Mouse (Mus musculus) adrenal gland, adult 2 months (tissue): ENCODE measurements around the gene Cinp. TPM values are rescaled to one million over a fixed set of nuclear protein-coding genes. Genes with fewer than 3 reads are reported as not detected.

Experiments used
- DNase-seq: peaks from one replicate; pipeline ENCODE4 v3.0.0; 2021
- polyA plus RNA-seq: library from polyadenylated mRNA; depleted of rRNA; stranded (reverse); fragments of >200 nt; gene quantifications from 2 replicates; pipeline ENCODE4 v1.2.3, GENCODE M21; 2012; rRNA removed
- total RNA-seq, 2 experiments: library from RNA; stranded (reverse); gene quantifications; 2 replicates each; pipeline ENCODE4 v1.2.3; 2021

The Cinp gene
- total and polyA plus RNA-seq, 3 experiments, result 41.0 to 51.2 (median 41.9) TPM

DNA sequence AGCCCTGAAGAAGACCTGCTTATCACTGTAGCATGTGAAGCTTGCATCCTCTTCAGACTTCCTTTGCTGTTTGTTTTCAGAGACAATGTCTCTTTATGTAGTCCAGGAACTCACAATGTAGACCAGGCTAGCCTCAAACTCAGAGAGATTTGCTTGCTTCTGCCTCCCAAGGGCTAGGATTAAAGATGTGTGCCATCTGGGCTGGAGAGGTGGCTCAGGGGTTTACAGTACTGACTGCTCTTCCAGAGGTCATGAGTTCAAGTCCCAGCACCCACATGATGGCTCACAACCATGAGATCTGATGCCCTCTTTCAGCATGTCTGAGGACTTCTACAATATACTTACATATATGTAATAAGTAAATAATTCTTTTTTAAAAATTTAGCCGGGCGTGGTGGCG is 53.8 kb downstream of the Cinp start:
- DNase-seq, result no peak

DNA sequence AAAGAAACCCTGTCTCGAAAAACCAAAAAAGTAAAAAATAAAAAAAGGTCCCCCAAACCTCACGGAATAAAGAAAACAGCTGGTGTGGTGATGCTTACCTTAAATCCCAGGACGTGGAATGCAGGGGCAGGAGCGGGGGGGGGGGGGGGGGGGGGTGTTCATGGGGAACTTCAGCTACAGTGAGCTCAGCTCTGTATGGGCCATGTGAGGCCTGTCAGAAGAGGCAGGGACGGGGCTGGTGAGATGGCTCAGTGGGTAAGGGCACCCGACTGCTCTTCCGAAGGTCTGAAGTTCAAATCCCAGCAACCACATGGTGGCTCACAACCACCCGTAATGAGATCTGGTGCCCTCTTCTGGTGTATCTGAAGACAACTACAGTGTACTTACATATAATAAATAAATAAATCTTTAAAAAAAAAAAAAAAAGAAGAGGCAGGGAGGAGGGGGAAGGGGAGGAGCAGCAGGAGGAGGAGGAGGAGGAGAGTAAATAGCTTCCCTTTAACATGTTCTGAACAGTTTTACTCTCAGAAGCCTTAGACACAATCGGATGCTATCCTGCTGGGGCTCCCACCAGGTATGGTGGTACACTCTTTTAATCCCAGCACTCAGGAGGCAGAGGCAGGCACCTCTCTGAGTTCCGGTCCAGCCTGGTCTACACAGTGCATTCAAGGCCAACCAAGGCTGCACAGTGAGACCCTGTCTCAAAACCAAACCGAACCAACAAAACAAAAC is 58.5 kb downstream of the Cinp start:
- DNase-seq, result no peak

GRCm38 (mm10) chr12:110828908-110829307 is 60.0 kb downstream of the Cinp start:
- DNase-seq, result peak; percentile 40

Other genes starting within 250 kb of the Cinp start
- not detected for gene 1700001K19Rik, start 206.5 kb downstream of the Cinp start, total RNA-seq
- gene 1700001K19Rik, start 206.5 kb downstream of the Cinp start, polyA plus RNA-seq, result not detected in 2 replicates
- 100 to 1,000 TPM; 854 to 984 TPM for gene Hsp90aa1, start 186.4 kb downstream of the Cinp start, total RNA-seq
- gene Hsp90aa1, start 186.4 kb downstream of the Cinp start, polyA plus RNA-seq, result 22.5 and 33.7 TPM in 2 replicates
- 10 to 100 TPM; 46.8 to 53.3 TPM for gene Wdr20, start 151.2 kb downstream of the Cinp start, total RNA-seq
- 19.1 and 23.8 TPM in 2 replicates for gene Wdr20, start 151.2 kb downstream of the Cinp start, polyA plus RNA-seq
- gene Mok, start 48.2 kb downstream of the Cinp start, total RNA-seq, result 1 to 10 TPM; 1.2 to 2.2 TPM
- gene Mok, start 48.2 kb downstream of the Cinp start, polyA plus RNA-seq, result 1.5 and 1.7 TPM in 2 replicates
- 10 to 100 TPM; 11.1 to 14.1 TPM for gene Zfp839, start 38.9 kb downstream of the Cinp start, total RNA-seq
- 6.9 and 8.5 TPM in 2 replicates for gene Zfp839, start 38.9 kb downstream of the Cinp start, polyA plus RNA-seq
- 1 to 10 TPM; 8.2 TPM for gene Tecpr2, start 119 bp upstream of the Cinp start, total RNA-seq
- gene Tecpr2, start 119 bp upstream of the Cinp start, polyA plus RNA-seq, result 6.1 and 7.0 TPM in 2 replicates
- 10 to 100 TPM; 30.4 to 42.7 TPM for gene Ankrd9, start 89.9 kb upstream of the Cinp start, total RNA-seq
- 90.6 and 110 TPM in 2 replicates for gene Ankrd9, start 89.9 kb upstream of the Cinp start, polyA plus RNA-seq
- gene Rcor1, start 150.2 kb upstream of the Cinp start, total RNA-seq, result 10 to 100 TPM; 35.7 to 63.8 TPM
- gene Rcor1, start 150.2 kb upstream of the Cinp start, polyA plus RNA-seq, result 5.3 and 8.0 TPM in 2 replicates